Mouse (Mus musculus): ENCODE data around the gene Ice1. TPM values are rescaled to one million over a fixed set of nuclear protein-coding genes. Genes with fewer than 3 reads are reported as not detected.
A peak's percentile ranks its signal among the peaks of the same experiment; 100 is the strongest.

Gene Ice1
- polyA plus RNA-seq, 1 experiment: 82.5 TPM

GRCm38 (mm10) chr13:70636706-70637105 lies 728 bp downstream of the Ice1 start:
- peaks cover 6% of the 10 kb centered on the region for H3K4me1 ChIP-seq (ENCODE audit: control insufficient read depth, insufficient read depth, low read length)
- TF ChIP-seq POLR2A (IDR thresholded peaks at IDR 0.05; ENCODE audit: borderline replicate concordance, insufficient read depth, low read length) (no peak), CTCF (IDR thresholded peaks at IDR 0.05; ENCODE audit: borderline replicate concordance, insufficient read depth, low read depth, low read length) (no peak)
- H3K27ac ChIP-seq (ENCODE audit: insufficient read depth, low read length): no peak overlapping the region
- DNase-seq: no peak
- WGBS: 23% methylated on average over 10 of the region's 10 CpGs
- no peaks in the 10 kb centered on the region for H3K27me3 ChIP-seq (ENCODE audit: control insufficient read depth, insufficient read depth, low read length)
- H3K4me3 ChIP-seq (replicated peaks; ENCODE audit: insufficient read depth, low read depth, low read length): peak overlapping the region; percentile 85

GRCm38 (mm10) chr13:70635591-70635990 lies 1.8 kb downstream of the Ice1 start:
- Histone ChIP-seq H3K4me1 (ENCODE audit: control insufficient read depth, insufficient read depth, low read length) (peaks cover 6% of the 10 kb centered on the region), H3K27ac (ENCODE audit: insufficient read depth, low read length) (no peak overlapping the region), H3K4me3 (replicated peaks; ENCODE audit: insufficient read depth, low read depth, low read length) (no peak overlapping the region), H3K27me3 (ENCODE audit: control insufficient read depth, insufficient read depth, low read length) (no peaks in the 10 kb centered on the region)
- DNase-seq: no peak
- no peak for TF ChIP-seq CTCF (IDR thresholded peaks at IDR 0.05; ENCODE audit: borderline replicate concordance, insufficient read depth, low read depth, low read length)
- no peak for TF ChIP-seq POLR2A (IDR thresholded peaks at IDR 0.05; ENCODE audit: borderline replicate concordance, insufficient read depth, low read length)
- 53% methylated on average over 2 of the region's 2 CpGs for WGBS

GRCm38 (mm10) chr13:70626416-70626815 lies 11.0 kb downstream of the Ice1 start:
- Histone ChIP-seq H3K27me3 (ENCODE audit: control insufficient read depth, insufficient read depth, low read length) (no peaks in the 10 kb centered on the region), H3K4me1 (ENCODE audit: control insufficient read depth, insufficient read depth, low read length) (no peaks in the 10 kb centered on the region), H3K27ac (ENCODE audit: insufficient read depth, low read length) (no peak overlapping the region), H3K4me3 (replicated peaks; ENCODE audit: insufficient read depth, low read depth, low read length) (no peak overlapping the region)
- 88% methylated on average over 4 of the region's 4 CpGs for WGBS
- no peak for DNase-seq
- TF ChIP-seq CTCF (IDR thresholded peaks at IDR 0.05; ENCODE audit: borderline replicate concordance, insufficient read depth, low read depth, low read length) (no peak), POLR2A (IDR thresholded peaks at IDR 0.05; ENCODE audit: borderline replicate concordance, insufficient read depth, low read length) (no peak)

GRCm38 (mm10) chr13:70625665-70626064 lies 11.8 kb downstream of the Ice1 start:
- no peak for TF ChIP-seq CTCF (IDR thresholded peaks at IDR 0.05; ENCODE audit: borderline replicate concordance, insufficient read depth, low read depth, low read length)
- no peak for TF ChIP-seq POLR2A (IDR thresholded peaks at IDR 0.05; ENCODE audit: borderline replicate concordance, insufficient read depth, low read length)
- no peak for DNase-seq
- no peaks in the 10 kb centered on the region for H3K27me3 ChIP-seq (ENCODE audit: control insufficient read depth, insufficient read depth, low read length)
- 77% methylated on average over 1 of the region's 1 CpGs for WGBS
- H3K4me3 ChIP-seq (replicated peaks; ENCODE audit: insufficient read depth, low read depth, low read length): no peak overlapping the region
- no peak overlapping the region for H3K27ac ChIP-seq (ENCODE audit: insufficient read depth, low read length)
- H3K4me1 ChIP-seq (ENCODE audit: control insufficient read depth, insufficient read depth, low read length): no peaks in the 10 kb centered on the region

- 83% methylated on average over 4 of the region's 4 CpGs for WGBS
- no peak for DNase-seq
- H3K4me1 ChIP-seq (ENCODE audit: control insufficient read depth, insufficient read depth, low read length): no peaks in the 10 kb centered on the region
- no peak overlapping the region for H3K4me3 ChIP-seq (replicated peaks; ENCODE audit: insufficient read depth, low read depth, low read length)
- no peak for TF ChIP-seq POLR2A (IDR thresholded peaks at IDR 0.05; ENCODE audit: borderline replicate concordance, insufficient read depth, low read length)
- no peak for TF ChIP-seq CTCF (IDR thresholded peaks at IDR 0.05; ENCODE audit: borderline replicate concordance, insufficient read depth, low read depth, low read length)
- no peaks in the 10 kb centered on the region for H3K27me3 ChIP-seq (ENCODE audit: control insufficient read depth, insufficient read depth, low read length)
- no peak overlapping the region for H3K27ac ChIP-seq (ENCODE audit: insufficient read depth, low read length)
These were observed 13.0 kb downstream of the Ice1 start for GRCm38 (mm10) chr13:70624445-70624844.

- DNase-seq: peak in 1 of 2 experiments; percentile 0
- no peak for TF ChIP-seq POLR2A (IDR thresholded peaks at IDR 0.05; ENCODE audit: borderline replicate concordance, insufficient read depth, low read length)
- no peak for TF ChIP-seq CTCF (IDR thresholded peaks at IDR 0.05; ENCODE audit: borderline replicate concordance, insufficient read depth, low read depth, low read length)
- H3K27me3 ChIP-seq (ENCODE audit: control insufficient read depth, insufficient read depth, low read length): no peaks in the 10 kb centered on the region
- no peaks in the 10 kb centered on the region for H3K4me1 ChIP-seq (ENCODE audit: control insufficient read depth, insufficient read depth, low read length)
- H3K27ac ChIP-seq (ENCODE audit: insufficient read depth, low read length): no peak overlapping the region
- H3K4me3 ChIP-seq (replicated peaks; ENCODE audit: insufficient read depth, low read depth, low read length): no peak overlapping the region
- 97% methylated on average over 4 of the region's 4 CpGs for WGBS
These were observed 14.9 kb downstream of the Ice1 start for GRCm38 (mm10) chr13:70622461-70623057.

- TF ChIP-seq POLR2A (IDR thresholded peaks at IDR 0.05; ENCODE audit: borderline replicate concordance, insufficient read depth, low read length): no peak
- TF ChIP-seq CTCF (IDR thresholded peaks at IDR 0.05; ENCODE audit: borderline replicate concordance, insufficient read depth, low read depth, low read length): no peak
- WGBS: 96% methylated on average over 9 of the region's 9 CpGs
- no peak overlapping the region for H3K4me3 ChIP-seq (replicated peaks; ENCODE audit: insufficient read depth, low read depth, low read length)
- H3K4me1 ChIP-seq (ENCODE audit: control insufficient read depth, insufficient read depth, low read length): no peaks in the 10 kb centered on the region
- peak in 1 of 2 experiments; percentile 5 for DNase-seq
- no peak overlapping the region for H3K27ac ChIP-seq (ENCODE audit: insufficient read depth, low read length)
- H3K27me3 ChIP-seq (ENCODE audit: control insufficient read depth, insufficient read depth, low read length): no peaks in the 10 kb centered on the region
These were observed 15.9 kb downstream of the Ice1 start for GRCm38 (mm10) chr13:70621509-70621908.

- no peak overlapping the region for H3K27ac ChIP-seq (ENCODE audit: insufficient read depth, low read length)
- DNase-seq: peak in 1 of 2 experiments; percentile 1
- no peak for TF ChIP-seq CTCF (IDR thresholded peaks at IDR 0.05; ENCODE audit: borderline replicate concordance, insufficient read depth, low read depth, low read length)
- no peak overlapping the region for H3K4me3 ChIP-seq (replicated peaks; ENCODE audit: insufficient read depth, low read depth, low read length)
- no peaks in the 10 kb centered on the region for H3K4me1 ChIP-seq (ENCODE audit: control insufficient read depth, insufficient read depth, low read length)
- no peaks in the 10 kb centered on the region for H3K27me3 ChIP-seq (ENCODE audit: control insufficient read depth, insufficient read depth, low read length)
- WGBS: 82% methylated on average over 2 of the region's 2 CpGs
These were observed 24.6 kb downstream of the Ice1 start for GRCm38 (mm10) chr13:70612837-70613236.

Measured in cerebellum, adult 2 months (tissue).